In genomic region chr7:12958948-12959347, GRCm38 (mm10) we compare ENCODE assay signal across 32 mouse cellular contexts. TPM values are rescaled to one million over a fixed set of nuclear protein-coding genes. Genes with fewer than 3 reads are reported as not detected.
"Had no signal": no experiment of that assay in that cellular context is flagged by ENCODE, and none has a peak within 500 bp of the region (broad histone marks: within the 10 kb centered on the region; RNA-seq: fewer than 3 reads in every experiment).

No protein-coding gene starts in this region.

- H3K9ac ChIP-seq: embryonic facial prominence, embryonic 12.5 days; embryonic facial prominence, embryonic 13.5 days; embryonic facial prominence, embryonic 15.5 days; forebrain, embryonic 12.5 days; forebrain, embryonic 13.5 days; forebrain, embryonic 15.5 days; forebrain, postnatal 0 days had no signal

- H3K4me2 ChIP-seq: embryonic facial prominence, embryonic 12.5 days; embryonic facial prominence, embryonic 13.5 days; embryonic facial prominence, embryonic 15.5 days; forebrain, embryonic 12.5 days; forebrain, embryonic 13.5 days; forebrain, embryonic 15.5 days had no signal

- H3K4me3 ChIP-seq: embryonic facial prominence, embryonic 10.5 days; embryonic facial prominence, embryonic 12.5 days; embryonic facial prominence, embryonic 13.5 days; embryonic facial prominence, embryonic 15.5 days; erythroblast, embryonic 14.5 days; forebrain, embryonic 10.5 days; forebrain, embryonic 12.5 days; forebrain, embryonic 13.5 days; forebrain, embryonic 15.5 days; gastrocnemius, adult 2 months; heart, adult 2 months had no signal

- H3K27ac ChIP-seq: embryonic facial prominence, embryonic 10.5 days; embryonic facial prominence, embryonic 12.5 days; embryonic facial prominence, embryonic 13.5 days; embryonic facial prominence, embryonic 15.5 days; forebrain, embryonic 10.5 days; forebrain, embryonic 12.5 days; forebrain, embryonic 13.5 days; forebrain, embryonic 15.5 days; gastrocnemius, adult 2 months; heart, adult 2 months had no signal

- H3K4me1 ChIP-seq: embryonic facial prominence, embryonic 12.5 days; embryonic facial prominence, embryonic 13.5 days; embryonic facial prominence, embryonic 15.5 days; forebrain, embryonic 13.5 days; forebrain, embryonic 15.5 days had no signal

- DNase-seq: cerebellum, adult 8-10 months; cerebellum, adult 9-10 months; cerebellum, adult 9-11 months; cerebellum, postnatal 14 days; cerebellum, postnatal 25 days; cerebellum, postnatal 36 days; embryo, embryonic 11 days; forebrain, postnatal 0 days; gastrocnemius, adult 2 months; gastrocnemius, postnatal 10 days; gastrocnemius, postnatal 14 days; gastrocnemius, postnatal 25 days; gastrocnemius, postnatal 36 days; heart, adult 11 months; heart, adult 18-20 months; heart, adult 2 months had no signal

- ATAC-seq: forebrain, embryonic 13.5 days; forebrain, embryonic 14.5 days; forebrain, embryonic 15.5 days; forebrain, embryonic 16.5 days; forebrain, postnatal 0 days had no signal

- H3K36me3 ChIP-seq: embryonic facial prominence, embryonic 10.5 days; embryonic facial prominence, embryonic 12.5 days; embryonic facial prominence, embryonic 13.5 days; embryonic facial prominence, embryonic 15.5 days; forebrain, embryonic 10.5 days; forebrain, embryonic 12.5 days; forebrain, embryonic 15.5 days had no signal

- H3K27me3 ChIP-seq: embryonic facial prominence, embryonic 12.5 days; embryonic facial prominence, embryonic 13.5 days; embryonic facial prominence, embryonic 15.5 days; forebrain, embryonic 12.5 days; forebrain, embryonic 13.5 days; forebrain, embryonic 15.5 days had no signal

- H3K9me3 ChIP-seq: embryonic facial prominence, embryonic 10.5 days; embryonic facial prominence, embryonic 12.5 days; embryonic facial prominence, embryonic 13.5 days; embryonic facial prominence, embryonic 15.5 days; forebrain, embryonic 10.5 days; forebrain, embryonic 12.5 days; forebrain, embryonic 13.5 days; forebrain, embryonic 15.5 days had no signal

RNA-seq across cellular contexts. Expression of gene Slc27a5, which starts 39.0 kb away (rescaled TPM):
- total RNA-seq: common myeloid progenitor, adult 5-6 weeks; gastrocnemius, postnatal 14 days; gastrocnemius, postnatal 25 days; gastrocnemius, postnatal 36 days; granulocyte monocyte progenitor cell, adult 5-6 weeks; heart, adult 18-20 months; heart, adult 2 months; heart, adult 8-10 months had no signal
- polyA plus RNA-seq: embryonic facial prominence, embryonic 10.5 days; embryonic facial prominence, embryonic 11.5 days; embryonic facial prominence, embryonic 12.5 days; embryonic facial prominence, embryonic 14.5 days; erythroblast, embryonic 14.5 days; forebrain, embryonic 10.5 days had no signal
